Mouse (Mus musculus) neural tube, embryonic 14.5 days (tissue): ENCODE measurements around the gene Zbtb3. TPM values are rescaled to one million over a fixed set of nuclear protein-coding genes. Genes with fewer than 3 reads are reported as not detected.

Experiments
- ATAC-seq: fragments of 200-750 bp; cut with Nextera tagmentation; 2 replicates; pipeline ENCODE4 v1.8.0; 2017; ENCODE audit warnings: low read depth, mild to moderate bottlenecking, moderate TSS enrichment, moderate library complexity
- H3K27ac ChIP-seq: fragments of 300-500 bp; sonication (generic); 2 replicates; pipeline ENCODE4 v1.5.1; 2014; ENCODE audit warnings: low read depth, mild to moderate bottlenecking, control low read depth, low read length, moderate library complexity, mixed read lengths
- H3K27me3 ChIP-seq: fragments of 300-500 bp; sonication (generic); 2 replicates; pipeline ENCODE4 v1.6.1; 2014; ENCODE audit warnings: low read length; ENCODE audit not compliant: control insufficient read depth, insufficient read depth
- H3K36me3 ChIP-seq: fragments of 300-500 bp; sonication (generic); 2 replicates; pipeline ENCODE4 v1.6.1; 2014; ENCODE audit warnings: low read length, mixed read lengths; ENCODE audit not compliant: control insufficient read depth, insufficient read depth
- H3K4me1 ChIP-seq: fragments of 300-500 bp; sonication (generic); 2 replicates; pipeline ENCODE4 v1.6.1; 2014; ENCODE audit warnings: low read length; ENCODE audit not compliant: control insufficient read depth, insufficient read depth
- H3K4me2 ChIP-seq: fragments of 300-500 bp; sonication (generic); 2 replicates; pipeline ENCODE4 v1.6.1; 2014; ENCODE audit warnings: mild to moderate bottlenecking, low read depth, low read length, control low read depth
- H3K4me3 ChIP-seq: fragments of 300-500 bp; sonication (generic); 2 replicates; pipeline ENCODE4 v1.5.1; 2014; ENCODE audit warnings: low read depth, low read length, control low read depth, mixed read lengths
- H3K9ac ChIP-seq: fragments of 300-500 bp; sonication (generic); replicated peaks from 2 replicates; pipeline ENCODE4 v1.6.1; 2014; ENCODE audit warnings: low read depth, mild to moderate bottlenecking, control low read depth, low read length, mixed read lengths
- H3K9me3 ChIP-seq: fragments of 300-500 bp; sonication (generic); 2 replicates; pipeline ENCODE4 v1.6.1; 2016; ENCODE audit warnings: low read length; ENCODE audit not compliant: control insufficient read depth
- WGBS: fragments of 180-500 bp; shearing (Covaris S2); extraction: QIAGEN DNeasy Blood & Tissue Kit; methylation state at CpG from one replicate; pipeline ENCODE4 v1.1.7; 2014; 5-methylcytosine and 5-hydroxymethylcytosine counted together
- polyA plus RNA-seq: library from polyadenylated mRNA; unstranded; fragments of >200 nt; fragmentation: Nextera tagmentation; extraction: Ambion mirVana; gene quantifications from 2 replicates; pipeline ENCODE4 v1.2.1, GENCODE M21; 2014

The Zbtb3 gene
- polyA plus RNA-seq: 7.1 and 7.7 TPM in 2 replicates

- Histone ChIP-seq H3K4me1 (peaks cover 12% of the 10 kb centered on the region; the same call in 1 of the 2 replicates), H3K27ac (peak within 1 kb of the TSS; percentile 77), H3K4me2 (peak within 1 kb of the TSS; percentile 86), H3K36me3 (peaks cover 10% of the 10 kb centered on the region; the same call in 1 of the 2 replicates), H3K27me3 (no peaks in the 10 kb centered on the region), H3K4me3 (peak within 1 kb of the TSS; percentile 58), H3K9me3 (no peaks in the 10 kb centered on the region), H3K9ac (peak within 1 kb of the TSS; percentile 67)
- ATAC-seq: peak; percentile 97
- under 1% methylated on average over 30 of the region's 30 CpGs for WGBS
Measured at GRCm38 (mm10) chr19:8802130-8802821, at the start of gene Zbtb3. Gene Zbtb3, plus strand, starts transcription at chr19:8802555.

DNA sequence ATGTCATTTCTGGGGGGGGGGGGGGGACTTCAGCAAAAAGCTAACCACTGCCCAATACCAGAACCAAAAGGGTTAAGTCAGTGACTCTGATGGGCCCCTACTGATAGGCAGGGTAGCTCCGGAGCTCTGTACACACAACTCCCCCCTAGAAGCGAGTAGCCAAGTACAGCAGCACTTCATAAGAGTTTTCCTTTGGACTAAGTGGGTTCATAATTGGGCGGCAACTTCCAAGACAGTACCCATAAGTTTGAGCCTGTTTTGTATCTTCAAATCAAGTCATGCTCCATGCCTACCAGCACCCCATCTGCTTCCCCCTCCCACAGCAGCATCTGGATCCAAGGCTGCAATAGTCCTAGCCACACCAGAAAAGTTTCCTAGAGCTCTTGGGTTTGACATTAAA, 46.7 kb upstream of the Zbtb3 start:
- Histone ChIP-seq H3K27ac (no peak overlapping the region), H3K4me2 (peak overlapping the region; percentile 79; the same call in 1 of the 2 replicates), H3K9ac (no peak overlapping the region), H3K4me3 (peak overlapping the region; percentile 97), H3K9me3 (no peaks in the 10 kb centered on the region), H3K36me3 (peaks cover 22% of the 10 kb centered on the region), H3K4me1 (peaks cover 15% of the 10 kb centered on the region), H3K27me3 (no peaks in the 10 kb centered on the region; the same call in 1 of the 2 replicates)
- 87% methylated on average over 3 of the region's 3 CpGs for WGBS
- ATAC-seq: no peak

- Histone ChIP-seq H3K27me3 (no peaks in the 10 kb centered on the region; the same call in 1 of the 2 replicates), H3K36me3 (peaks cover 13% of the 10 kb centered on the region), H3K4me3 (peak within 1 kb of the TSS; percentile 97), H3K4me2 (peak within 1 kb of the TSS; percentile 79), H3K9ac (peak within 1 kb of the TSS; percentile 95), H3K4me1 (peaks cover 15% of the 10 kb centered on the region), H3K9me3 (no peaks in the 10 kb centered on the region), H3K27ac (peak within 1 kb of the TSS; percentile 88)
- peak; percentile 94 for ATAC-seq
- WGBS: under 1% methylated on average over 72 of the region's 75 CpGs
Measured at GRCm38 (mm10) chr19:8756635-8757387, 45.5 kb upstream of the Zbtb3 start, which contains the start of gene Nxf1. Gene Nxf1, plus strand, starts transcription at chr19:8757073.

DNA sequence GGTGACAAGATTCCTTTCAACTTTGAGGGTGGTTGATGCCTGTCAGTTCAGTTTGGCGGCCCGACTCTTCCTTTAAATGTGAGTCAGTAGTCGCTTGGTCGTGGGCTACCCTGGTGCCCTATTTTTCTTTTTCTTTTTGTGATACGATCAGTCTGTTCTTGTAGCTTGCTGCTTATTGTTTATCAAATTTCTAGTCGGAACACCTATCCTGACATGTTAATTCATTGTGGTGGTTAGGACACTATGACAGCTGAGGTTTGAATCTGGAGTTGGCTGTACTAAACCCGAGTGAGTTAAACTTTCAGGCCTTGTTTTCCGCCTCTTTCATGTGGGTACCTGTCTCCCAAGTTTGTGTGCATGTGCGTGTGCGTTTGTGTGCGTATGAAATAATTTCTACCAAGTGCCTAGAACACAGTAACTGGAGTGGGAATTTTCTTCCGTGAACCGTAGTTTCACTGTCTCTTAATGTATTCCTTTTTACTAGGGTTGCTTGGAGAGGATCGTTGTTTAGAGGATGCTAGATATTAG, 44.8 kb upstream of the Zbtb3 start:
- Histone ChIP-seq H3K4me2 (peak overlapping the region; percentile 79), H3K9ac (peak overlapping the region; percentile 95), H3K4me1 (peaks cover 15% of the 10 kb centered on the region), H3K27me3 (no peaks in the 10 kb centered on the region; the same call in 1 of the 2 replicates), H3K4me3 (peak overlapping the region; percentile 97), H3K36me3 (peaks cover 13% of the 10 kb centered on the region), H3K9me3 (no peaks in the 10 kb centered on the region), H3K27ac (peak overlapping the region; percentile 88)
- WGBS: 5% methylated on average over 14 of the region's 14 CpGs
- no peak for ATAC-seq

DNA sequence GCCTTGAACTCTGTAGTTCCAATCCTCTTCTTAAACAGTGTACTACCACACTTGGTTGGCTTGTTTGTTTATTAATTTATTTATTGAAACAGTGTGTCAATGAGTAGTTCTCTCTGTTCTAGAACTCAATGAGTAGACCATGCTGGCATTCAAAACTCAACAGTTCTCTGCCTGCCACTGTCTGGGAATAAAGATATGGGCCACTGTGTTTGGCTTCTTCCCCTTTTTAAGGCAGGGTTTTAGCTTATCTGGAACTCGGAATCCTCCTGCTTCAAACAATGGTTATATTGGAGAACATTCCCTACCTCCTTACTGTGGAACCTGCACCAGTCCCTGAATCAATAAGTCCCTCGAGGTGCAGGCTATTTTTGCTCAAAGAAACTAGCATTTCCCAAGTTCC, 43.5 kb upstream of the Zbtb3 start:
- WGBS: 95% methylated on average over 2 of the region's 2 CpGs
- Histone ChIP-seq H3K9ac (no peak overlapping the region), H3K27me3 (no peaks in the 10 kb centered on the region; the same call in 1 of the 2 replicates), H3K9me3 (no peaks in the 10 kb centered on the region), H3K4me2 (no peak overlapping the region), H3K36me3 (peaks cover 20% of the 10 kb centered on the region), H3K4me3 (no peak overlapping the region), H3K27ac (no peak overlapping the region), H3K4me1 (peaks cover 15% of the 10 kb centered on the region)
- ATAC-seq: no peak

DNA sequence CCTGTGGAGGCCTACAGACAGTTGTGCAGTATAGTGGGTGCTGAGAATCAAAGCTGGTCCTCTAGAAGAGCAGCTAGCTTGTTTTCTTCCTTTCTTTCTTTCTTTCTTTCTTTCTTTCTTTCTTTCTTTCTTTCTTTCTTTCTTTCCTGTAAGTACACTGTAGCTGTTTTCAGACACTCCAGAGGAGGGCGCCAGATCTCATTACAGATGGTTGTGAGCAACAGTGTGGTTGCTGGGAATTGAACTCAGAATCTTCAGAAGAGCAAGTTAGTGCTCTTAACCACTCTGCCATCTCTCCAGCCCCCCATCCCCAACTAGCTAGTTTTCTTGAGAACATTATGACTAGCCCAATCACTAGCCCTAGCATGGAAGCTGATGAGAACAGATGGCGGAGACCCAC, 41.6 kb upstream of the Zbtb3 start:
- Histone ChIP-seq H3K27me3 (no peaks in the 10 kb centered on the region; the same call in 1 of the 2 replicates), H3K4me1 (peaks cover 14% of the 10 kb centered on the region), H3K9ac (no peak overlapping the region), H3K27ac (no peak overlapping the region), H3K36me3 (peaks cover 30% of the 10 kb centered on the region), H3K4me2 (no peak overlapping the region), H3K4me3 (no peak overlapping the region), H3K9me3 (peaks cover 5% of the 10 kb centered on the region)
- no peak for ATAC-seq
- 94% methylated on average over 2 of the region's 2 CpGs for WGBS

GRCm38 (mm10) chr19:8763276-8763675, 39.1 kb upstream of the Zbtb3 start:
- H3K27ac ChIP-seq: no peak overlapping the region
- no peak overlapping the region for H3K4me2 ChIP-seq
- peaks cover under 1% of the 10 kb centered on the region for H3K4me1 ChIP-seq
- 96% methylated on average over 4 of the region's 4 CpGs for WGBS
- H3K36me3 ChIP-seq: peaks cover 55% of the 10 kb centered on the region
- H3K4me3 ChIP-seq: no peak overlapping the region
- no peak overlapping the region for H3K9ac ChIP-seq
- no peak for ATAC-seq
- peaks cover 5% of the 10 kb centered on the region for H3K9me3 ChIP-seq
- H3K27me3 ChIP-seq: no peaks in the 10 kb centered on the region

DNA sequence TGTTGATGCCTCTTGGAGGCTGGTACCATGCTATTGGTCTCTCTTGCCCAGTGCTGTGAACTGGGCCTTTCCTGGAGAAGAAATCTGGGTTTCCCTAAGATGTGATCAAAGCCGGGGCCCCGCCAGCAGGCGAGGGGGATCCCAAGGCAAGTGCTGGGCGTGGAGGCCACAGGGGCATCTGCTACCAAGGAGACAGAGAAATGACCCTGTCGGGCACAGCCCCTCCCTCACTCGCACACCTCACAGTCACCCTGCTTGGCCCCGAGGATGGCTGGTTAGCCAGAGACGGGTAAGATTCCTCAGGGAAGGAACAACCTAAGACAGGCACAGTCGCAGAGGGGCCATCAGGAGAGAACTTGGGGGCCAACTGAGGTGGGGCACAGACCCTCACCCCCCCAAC, 36.8 kb upstream of the Zbtb3 start:
- Histone ChIP-seq H3K27me3 (no peaks in the 10 kb centered on the region), H3K9ac (no peak overlapping the region), H3K4me2 (no peak overlapping the region), H3K4me1 (peaks cover 4% of the 10 kb centered on the region; the same call in 1 of the 2 replicates), H3K36me3 (peaks cover 76% of the 10 kb centered on the region), H3K4me3 (no peak overlapping the region), H3K9me3 (peaks cover 5% of the 10 kb centered on the region), H3K27ac (no peak overlapping the region)
- ATAC-seq: no peak
- WGBS: over 99% methylated on average over 9 of the region's 9 CpGs
